Mouse (Mus musculus) layer of hippocampus, adult 2 months (tissue): ENCODE results near the gene Lrig1. TPM values are rescaled to one million over a fixed set of nuclear protein-coding genes. Genes with fewer than 3 reads are reported as not detected.

Experiments used
- DNase-seq, 2 experiments: peaks; one replicate each; pipeline ENCODE4 v3.0.0; 2022; ENCODE audit warnings: low spot score in 2 of 2
- H3K27ac ChIP-seq: fragments of 200-600 bp; 2 replicates; pipeline ENCODE4 v1.8.1; 2022
- H3K4me3 ChIP-seq: fragments of 200-600 bp; 2 replicates; pipeline ENCODE4 v1.8.1; 2022; ENCODE audit warnings: mild to moderate bottlenecking
- CTCF ChIP-seq: fragments of 200-600 bp; conservative IDR thresholded peaks from 2 replicates; pipeline ENCODE4 v1.8.1; 2022; ENCODE audit warnings: antibody characterized with exemption, mild to moderate bottlenecking, moderate library complexity
- total RNA-seq, 2 experiments: library from RNA; stranded (reverse); gene quantifications; 2 replicates each; pipeline ENCODE4 v1.2.3; 2021

Gene Lrig1
- total RNA-seq, 2 experiments from 2014 or later, result 26.2 to 27.4 TPM

GRCm38 (mm10) chr6:94647574-94648430 is 52.2 kb downstream of the Lrig1 start:
- Histone ChIP-seq H3K4me3 (no peak overlapping the region), H3K27ac (peak overlapping the region; percentile 81)
- TF ChIP-seq CTCF, result no peak
- DNase-seq, result peak in 1 of 2 experiments; percentile 35

- no peak for DNase-seq
- TF ChIP-seq CTCF, result no peak
- Histone ChIP-seq H3K4me3 (no peak overlapping the region), H3K27ac (peak overlapping the region; percentile 81; the same call in 1 of the 2 replicates)
Measured at GRCm38 (mm10) chr6:94646902-94647301, 53.1 kb downstream of the Lrig1 start.

- DNase-seq, result no peak
- Histone ChIP-seq H3K4me3 (no peak overlapping the region), H3K27ac (peak overlapping the region; percentile 32; the same call in 1 of the 2 replicates)
- no peak for TF ChIP-seq CTCF
Measured at GRCm38 (mm10) chr6:94646274-94646863, 53.6 kb downstream of the Lrig1 start.

- Histone ChIP-seq H3K4me3 (no peak overlapping the region), H3K27ac (no peak overlapping the region)
- no peak for TF ChIP-seq CTCF
- DNase-seq, result no peak
Measured at GRCm38 (mm10) chr6:94645723-94646122, 54.2 kb downstream of the Lrig1 start.

- Histone ChIP-seq H3K27ac (peak overlapping the region; percentile 53), H3K4me3 (no peak overlapping the region)
- no peak for TF ChIP-seq CTCF
- no peak for DNase-seq
Measured at GRCm38 (mm10) chr6:94644641-94645040, 55.3 kb downstream of the Lrig1 start.

- TF ChIP-seq CTCF, result no peak
- no peak for DNase-seq
- H3K4me3 ChIP-seq, result no peak overlapping the region
- H3K27ac ChIP-seq, result no peak overlapping the region
Measured at GRCm38 (mm10) chr6:94643989-94644388, 56.0 kb downstream of the Lrig1 start.

GRCm38 (mm10) chr6:94642048-94642447 is 57.9 kb downstream of the Lrig1 start:
- TF ChIP-seq CTCF, result no peak
- DNase-seq, result no peak
- Histone ChIP-seq H3K27ac (no peak overlapping the region; the same call in 1 of the 2 replicates), H3K4me3 (no peak overlapping the region)

GRCm38 (mm10) chr6:94640297-94640696 is 59.7 kb downstream of the Lrig1 start:
- Histone ChIP-seq H3K4me3 (no peak overlapping the region; the same call in 1 of the 2 replicates), H3K27ac (peak overlapping the region; percentile 53)
- peak; percentile 56 to 59 for DNase-seq
- TF ChIP-seq CTCF, result no peak

- no peak for TF ChIP-seq CTCF
- DNase-seq, result no peak
- no peak overlapping the region for H3K4me3 ChIP-seq
- H3K27ac ChIP-seq, result 0 out of 2 replicates have a peak overlapping the region, but pooled peaks have one; percentile 4
Measured at GRCm38 (mm10) chr6:94637024-94637434, 62.9 kb downstream of the Lrig1 start.

- DNase-seq, result no peak
- no peak overlapping the region for H3K4me3 ChIP-seq
- H3K27ac ChIP-seq, result peak overlapping the region; percentile 58
- TF ChIP-seq CTCF, result no peak
Measured at GRCm38 (mm10) chr6:94635343-94635742, 64.6 kb downstream of the Lrig1 start.

- no peak for DNase-seq
- Histone ChIP-seq H3K4me3 (no peak overlapping the region), H3K27ac (peak overlapping the region; percentile 43)
- TF ChIP-seq CTCF, result no peak
Measured at GRCm38 (mm10) chr6:94634710-94635109, 65.2 kb downstream of the Lrig1 start.

- no peak for DNase-seq
- Histone ChIP-seq H3K27ac (no peak overlapping the region), H3K4me3 (no peak overlapping the region)
- TF ChIP-seq CTCF, result no peak
Measured at GRCm38 (mm10) chr6:94634274-94634673, 65.7 kb downstream of the Lrig1 start.

- peak overlapping the region; percentile 85 for H3K27ac ChIP-seq
- TF ChIP-seq CTCF, result no peak
- no peak for DNase-seq
Measured at GRCm38 (mm10) chr6:94631779-94632082, 68.2 kb downstream of the Lrig1 start.

More at GRCm38 (mm10) chr6:94631779-94632082, 68.2 kb downstream of the Lrig1 start:
- no peak overlapping the region for H3K4me3 ChIP-seq
